15 mouse cellular contexts compared by ENCODE assay signal in genomic region chr7:115300241-115300640, GRCm38 (mm10).
A peak's percentile ranks its signal among the peaks of the same experiment; 100 is the strongest.
DNase-seq lines count a peak whose midpoint lies in the region; TF ChIP-seq lines count a peak whose summit lies in the region.
"Had no signal": no experiment of that assay in that cellular context is flagged by ENCODE, and none has a peak within 500 bp of the region (broad histone marks: within the 10 kb centered on the region; RNA-seq: fewer than 3 reads in every experiment).

No protein-coding gene starts in this region.

- TF ChIP-seq POLR2A in brain, embryonic 14.5 days (IDR thresholded peaks at IDR 0.05; ENCODE audit: borderline replicate concordance, extremely low read depth, insufficient read depth, insufficient read length, poor library complexity, severe bottlenecking): no peak

- DNase-seq in layer of hippocampus, adult 11-12 months (ENCODE audit: low spot score): peak; percentile 11
- DNase-seq in layer of hippocampus, postnatal 25 days (ENCODE audit: extremely low spot score in 1 of 2, low spot score in 1 of 2): no peak
- DNase-seq in adrenal gland, postnatal 10 days: peak; percentile 52
- DNase-seq in brain, embryonic 14.5 days (ENCODE audit: low read depth): peak; percentile 19
- DNase-seq in layer of hippocampus, postnatal 14 days (ENCODE audit: low spot score in 2 of 2): peak; percentile 15 to 24
- DNase-seq in c-Kit-positive CD71-positive TER-119-positive erythroid progenitor cells, embryonic 14.5 days (ENCODE audit: low spot score): no peak
- no peak for DNase-seq in testis, postnatal 14 days (ENCODE audit: low spot score)
- DNase-seq: cerebellum, adult 9-10 months; gastrocnemius, postnatal 25 days; heart, adult 2 months; kidney, postnatal 36 days; liver; lung, postnatal 10 days; spleen, adult 18-20 months; thymus, postnatal 14 days had no signal

- no peak for TF ChIP-seq CTCF in brain, embryonic 14.5 days (IDR thresholded peaks at IDR 0.05; ENCODE audit: borderline replicate concordance, extremely low read depth, insufficient read depth, insufficient read length)

Comparison
In these comparisons a context has a peak if more than half of its experiments do, and no peak if none do; other contexts are left out.
1. DNase-seq: peak in layer of hippocampus, adult 11-12 months (single experiment), adrenal gland, postnatal 10 days (single experiment), brain, embryonic 14.5 days (single experiment) and layer of hippocampus, postnatal 14 days (2 of 2); none in layer of hippocampus, postnatal 25 days (0 of 2), c-Kit-positive CD71-positive TER-119-positive erythroid progenitor cells, embryonic 14.5 days (single experiment) and testis, postnatal 14 days (single experiment).